Mouse (Mus musculus) E14TG2a.4 (cell line): ENCODE measurements around the gene Itga9.

ENCODE experiments used
- H3K27me3 ChIP-seq: 2 replicates; pipeline ENCODE4 v1.6.1; 2014; ENCODE audit warnings: low read length, control low read depth; ENCODE audit not compliant: insufficient read depth
- H3K36me3 ChIP-seq: 2 replicates; pipeline ENCODE4 v1.6.1; 2014; ENCODE audit warnings: low read length, control low read depth; ENCODE audit not compliant: insufficient read depth
- H3K4me1 ChIP-seq: replicated peaks from 2 replicates; pipeline ENCODE4 v1.6.1; 2014; ENCODE audit warnings: low read depth, low read length, control low read depth
- H3K4me3 ChIP-seq: replicated peaks from 2 replicates; pipeline ENCODE4 v1.5.1; 2014; ENCODE audit warnings: mild to moderate bottlenecking, low read length
- H3K9me3 ChIP-seq: 2 replicates; pipeline ENCODE4 v1.6.1; 2014; ENCODE audit warnings: low read length, control low read depth
- CTCF ChIP-seq: conservative IDR thresholded peaks from 2 replicates; pipeline ENCODE4 v1.5.1; 2014; ENCODE audit warnings: low read length
- NANOG ChIP-seq: IDR thresholded peaks from 2 replicates; pipeline ENCODE4 v1.6.1; 2014; ENCODE audit warnings: borderline replicate concordance, low read length, mixed read lengths
- POU5F1 ChIP-seq: IDR thresholded peaks from 2 replicates; pipeline ENCODE4 v1.6.1; 2014; ENCODE audit warnings: low read length, borderline replicate concordance

Gene Itga9

DNA sequence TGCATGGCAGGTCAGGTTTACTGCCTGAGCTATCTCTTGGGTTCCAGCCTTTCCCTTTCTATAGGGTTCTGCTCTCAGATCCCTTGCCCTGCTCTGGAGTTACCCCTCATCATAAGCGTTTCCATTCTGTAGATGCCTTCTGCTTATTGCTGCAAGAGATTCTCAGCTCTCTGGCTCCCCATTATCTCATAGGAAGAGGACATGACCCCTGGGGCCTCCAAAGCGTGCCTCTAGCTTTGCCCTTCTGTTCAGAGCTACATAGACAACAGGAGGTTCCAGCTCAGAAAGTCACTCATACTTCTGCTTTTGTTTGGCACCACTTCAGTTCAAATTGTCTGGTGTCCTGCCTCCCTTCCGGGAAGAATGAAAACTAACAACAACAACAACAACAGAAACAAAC lies 59.6 kb downstream of the Itga9 start:
- TF ChIP-seq NANOG (no peak), POU5F1 (no peak), CTCF (no peak)
- Histone ChIP-seq H3K4me3 (no peak overlapping the region), H3K27me3 (no peaks in the 10 kb centered on the region), H3K36me3 (peaks cover 75% of the 10 kb centered on the region), H3K4me1 (peaks cover 18% of the 10 kb centered on the region), H3K9me3 (0 out of 2 replicates have a peak, but pooled peaks cover 4% of the 10 kb centered on the region)

DNA sequence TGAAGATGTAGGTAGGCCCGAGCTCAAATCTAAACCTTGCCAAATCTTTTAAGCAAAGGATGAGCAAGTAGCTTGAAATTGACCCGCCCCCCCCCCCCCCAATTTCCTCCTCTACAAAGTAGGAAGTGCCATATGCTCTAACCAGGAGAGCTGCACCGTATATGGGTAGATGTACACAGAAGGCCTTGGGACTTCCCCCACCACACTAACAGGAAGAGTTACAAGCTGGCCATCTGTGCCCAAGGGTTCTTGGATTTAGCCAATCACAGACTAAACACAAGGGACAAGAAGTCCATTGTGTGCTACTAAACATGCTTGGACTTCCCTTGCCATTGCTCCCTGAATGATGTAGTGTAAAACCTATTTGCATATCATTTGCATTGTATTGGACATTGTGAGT lies 63.2 kb downstream of the Itga9 start:
- Histone ChIP-seq H3K9me3 (0 out of 2 replicates have a peak, but pooled peaks cover 4% of the 10 kb centered on the region), H3K4me3 (no peak overlapping the region), H3K27me3 (no peaks in the 10 kb centered on the region), H3K4me1 (peaks cover 24% of the 10 kb centered on the region), H3K36me3 (peaks cover 69% of the 10 kb centered on the region)
- TF ChIP-seq NANOG = no peak
- no peak for TF ChIP-seq POU5F1
- TF ChIP-seq CTCF = no peak

GRCm38 (mm10) chr9:118674277-118674676 lies 67.8 kb downstream of the Itga9 start:
- H3K36me3 ChIP-seq = peaks cover 38% of the 10 kb centered on the region
- H3K4me1 ChIP-seq = peaks cover 59% of the 10 kb centered on the region
- H3K4me3 ChIP-seq = no peak overlapping the region
- no peaks in the 10 kb centered on the region for H3K9me3 ChIP-seq
- H3K27me3 ChIP-seq = no peaks in the 10 kb centered on the region
- TF ChIP-seq POU5F1 (no peak), NANOG (no peak), CTCF (no peak)

DNA sequence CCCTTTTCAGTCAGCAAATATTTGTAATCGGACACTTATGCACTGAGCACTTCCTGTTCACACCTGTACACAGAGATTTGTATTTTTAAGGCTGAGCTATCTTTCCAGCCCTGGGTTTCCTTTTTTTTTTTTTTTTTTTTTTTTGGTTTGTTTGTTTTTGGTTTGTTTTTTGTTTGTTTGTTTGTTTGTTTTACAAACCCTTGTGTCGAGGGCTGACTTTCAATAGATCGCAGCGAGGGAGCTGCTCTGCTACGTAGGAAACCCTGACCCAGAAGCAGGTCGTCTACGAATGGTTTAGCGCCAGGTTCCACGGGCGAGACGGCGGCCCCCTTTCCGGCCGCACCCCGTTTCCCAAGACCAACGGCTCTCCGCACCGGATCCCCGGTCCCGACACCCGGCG lies 68.3 kb downstream of the Itga9 start:
- Histone ChIP-seq H3K9me3 (no peaks in the 10 kb centered on the region), H3K4me1 (peaks cover 59% of the 10 kb centered on the region), H3K4me3 (no peak overlapping the region), H3K27me3 (no peaks in the 10 kb centered on the region), H3K36me3 (peaks cover 35% of the 10 kb centered on the region)
- TF ChIP-seq POU5F1 = no peak
- no peak for TF ChIP-seq NANOG
- no peak for TF ChIP-seq CTCF

DNA sequence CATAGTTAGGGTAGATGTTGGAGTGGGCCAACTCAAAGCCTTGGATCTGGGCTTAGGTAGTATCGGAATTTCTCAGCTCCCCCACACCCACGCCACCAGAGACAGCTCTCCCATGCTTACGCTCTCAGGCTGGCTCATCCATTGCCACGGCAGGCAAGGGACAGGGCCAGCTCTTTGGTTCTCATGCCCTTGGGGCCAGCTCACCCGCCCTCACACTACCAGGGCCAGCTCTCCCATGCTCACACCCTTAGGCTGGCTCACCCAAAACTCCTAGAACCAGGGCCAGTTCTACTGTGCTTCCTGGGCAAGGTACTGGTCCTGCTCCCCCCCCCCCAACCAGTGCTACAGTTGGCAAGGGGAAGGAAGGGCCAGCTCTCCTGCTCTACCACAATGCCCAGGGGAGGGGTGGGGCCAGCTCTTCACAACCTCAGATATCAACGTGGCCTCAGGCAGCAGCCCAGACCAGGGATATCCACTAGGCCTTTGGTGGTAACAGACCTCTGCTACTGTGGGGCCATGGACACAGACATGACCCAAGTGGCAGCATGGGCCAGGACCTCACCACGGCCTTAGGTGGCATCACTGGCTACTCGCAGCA lies 69.2 kb downstream of the Itga9 start:
- no peaks in the 10 kb centered on the region for H3K9me3 ChIP-seq
- no peak for TF ChIP-seq NANOG

DNA sequence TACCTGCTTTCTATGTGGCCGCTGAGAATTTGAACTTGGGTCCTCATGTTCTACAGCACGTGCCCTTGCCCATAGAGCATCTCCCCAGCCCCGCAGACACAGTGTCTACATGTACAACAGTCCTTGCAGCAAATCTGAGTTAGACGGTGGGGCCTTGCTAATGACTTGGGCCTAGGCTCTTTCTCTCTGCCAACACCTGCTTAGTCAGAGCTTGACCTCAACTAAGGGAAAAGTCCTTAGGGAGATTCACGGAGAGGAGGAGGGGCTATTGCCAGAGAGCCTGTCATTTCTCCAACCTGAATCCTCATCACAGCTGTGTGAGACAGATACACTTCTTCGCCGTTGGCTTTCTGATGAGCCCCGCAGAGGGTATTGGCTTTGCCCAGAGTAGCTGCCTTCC lies 70.2 kb downstream of the Itga9 start:
- H3K9me3 ChIP-seq = no peaks in the 10 kb centered on the region
- TF ChIP-seq CTCF (no peak), POU5F1 (no peak), NANOG (no peak)
- H3K36me3 ChIP-seq = peaks cover 33% of the 10 kb centered on the region
- peaks cover 45% of the 10 kb centered on the region for H3K4me1 ChIP-seq
- no peaks in the 10 kb centered on the region for H3K27me3 ChIP-seq
- H3K4me3 ChIP-seq = no peak overlapping the region

More for the DNA sequence above, 69.2 kb downstream of the Itga9 start:
- Histone ChIP-seq H3K36me3 (peaks cover 34% of the 10 kb centered on the region), H3K4me3 (no peak overlapping the region), H3K4me1 (peaks cover 54% of the 10 kb centered on the region), H3K27me3 (no peaks in the 10 kb centered on the region)

- no peaks in the 10 kb centered on the region for H3K9me3 ChIP-seq
- H3K36me3 ChIP-seq = peaks cover 33% of the 10 kb centered on the region
- H3K27me3 ChIP-seq = no peaks in the 10 kb centered on the region
- TF ChIP-seq NANOG (no peak), CTCF (no peak), POU5F1 (no peak)
- H3K4me3 ChIP-seq = no peak overlapping the region
- peaks cover 43% of the 10 kb centered on the region for H3K4me1 ChIP-seq
These were observed 70.9 kb downstream of the Itga9 start for GRCm38 (mm10) chr9:118677349-118677748.

- peaks cover 43% of the 10 kb centered on the region for H3K4me1 ChIP-seq
- H3K9me3 ChIP-seq = no peaks in the 10 kb centered on the region
- no peak for TF ChIP-seq NANOG
- TF ChIP-seq CTCF = no peak
- TF ChIP-seq POU5F1 = no peak
- H3K4me3 ChIP-seq = no peak overlapping the region
- no peaks in the 10 kb centered on the region for H3K27me3 ChIP-seq
- peaks cover 34% of the 10 kb centered on the region for H3K36me3 ChIP-seq
These were observed 71.7 kb downstream of the Itga9 start for GRCm38 (mm10) chr9:118678020-118678750.

- Histone ChIP-seq H3K27me3 (no peaks in the 10 kb centered on the region), H3K36me3 (peaks cover 34% of the 10 kb centered on the region), H3K9me3 (no peaks in the 10 kb centered on the region), H3K4me3 (no peak overlapping the region), H3K4me1 (peaks cover 43% of the 10 kb centered on the region)
- TF ChIP-seq NANOG = no peak
- TF ChIP-seq POU5F1 = no peak
- TF ChIP-seq CTCF = no peak
These were observed 72.3 kb downstream of the Itga9 start for GRCm38 (mm10) chr9:118678759-118679158.
